Mouse (Mus musculus) liver, postnatal 0 days (tissue): ENCODE measurements around the gene Arhgef17. TPM values are rescaled to one million over a fixed set of nuclear protein-coding genes. Genes with fewer than 3 reads are reported as not detected.
A peak's percentile ranks its signal among the peaks of the same experiment; 100 is the strongest.

Experiments used
- ATAC-seq: fragments of 200-750 bp; cut with Nextera tagmentation; 2 replicates; pipeline ENCODE4 v1.8.0; 2017; ENCODE audit warnings: mild to moderate bottlenecking, moderate library complexity
- DNase-seq: peaks from one replicate; pipeline ENCODE4 v3.0.0-alpha.2; 2016
- H3K27ac ChIP-seq: fragments of 300-500 bp; sonication (generic); 2 replicates; pipeline ENCODE4 v1.5.1; 2014; ENCODE audit warnings: antibody characterized with exemption, moderate library complexity, mild to moderate bottlenecking, low read depth
- H3K27me3 ChIP-seq: fragments of 300-500 bp; sonication (generic); 2 replicates; pipeline ENCODE4 v1.6.1; 2014; ENCODE audit warnings: low read length, control low read depth, mixed read lengths; ENCODE audit not compliant: insufficient read depth
- H3K36me3 ChIP-seq: fragments of 300-500 bp; sonication (generic); replicated peaks from 2 replicates; pipeline ENCODE4 v1.6.1; 2014; ENCODE audit warnings: mild to moderate bottlenecking, control low read depth, low read length, moderate library complexity, mixed read lengths; ENCODE audit not compliant: insufficient read depth
- H3K4me1 ChIP-seq: fragments of 300-500 bp; sonication (generic); 2 replicates; pipeline ENCODE4 v1.6.1; 2014; ENCODE audit warnings: antibody characterized with exemption, mild to moderate bottlenecking, control low read depth; ENCODE audit not compliant: insufficient read depth
- H3K4me2 ChIP-seq: fragments of 300-500 bp; sonication (generic); 2 replicates; pipeline ENCODE4 v1.6.1; 2014; ENCODE audit warnings: low read depth, mild to moderate bottlenecking, low read length, moderate library complexity, mixed read lengths
- H3K4me3 ChIP-seq: fragments of 300-500 bp; sonication (generic); 2 replicates; pipeline ENCODE4 v1.5.1; 2014; ENCODE audit warnings: low read depth, low read length
- H3K9ac ChIP-seq: fragments of 300-500 bp; sonication (generic); replicated peaks from 2 replicates; pipeline ENCODE4 v1.6.1; 2014; ENCODE audit warnings: mild to moderate bottlenecking, moderate library complexity
- H3K9me3 ChIP-seq: fragments of 300-500 bp; sonication (generic); 2 replicates; pipeline ENCODE4 v1.6.1; 2016; ENCODE audit warnings: mild to moderate bottlenecking, control low read depth, low read length, mixed read lengths
- CTCF ChIP-seq: sonication (generic); IDR thresholded peaks from 2 replicates; pipeline ENCODE4 v1.5.1; 2016; ENCODE audit warnings: antibody characterized with exemption, low read depth
- EP300 ChIP-seq: IDR thresholded peaks from 2 replicates; pipeline ENCODE4 v1.6.1; 2016; ENCODE audit warnings: antibody characterized with exemption, low read depth, mild to moderate bottlenecking
- WGBS: fragments of 180-500 bp; shearing (Covaris S2); extraction: QIAGEN DNeasy Blood & Tissue Kit; methylation state at CpG from one replicate; pipeline ENCODE4 v1.1.7; 2014; ENCODE audit not compliant: insufficient replicate concordance; 5-methylcytosine and 5-hydroxymethylcytosine counted together
- polyA plus RNA-seq: library from polyadenylated mRNA; unstranded; fragments of >200 nt; fragmentation: Nextera tagmentation; extraction: Ambion mirVana; gene quantifications from 2 replicates; pipeline ENCODE4 v1.2.1, GENCODE M21; 2015

Arhgef17 gene
- polyA plus RNA-seq, 1 experiment from 2014 or later = 0.35 TPM

GRCm38 (mm10) chr7:100950031-100950430 lies 18.1 kb upstream of the Arhgef17 start:
- H3K4me1 ChIP-seq = peaks cover 18% of the 10 kb centered on the region
- no peak overlapping the region for H3K9ac ChIP-seq
- no peaks in the 10 kb centered on the region for H3K27me3 ChIP-seq
- ATAC-seq (peak; percentile 18), DNase-seq (no peak)
- 31% methylated on average over 5 of the region's 5 CpGs for WGBS
- H3K27ac ChIP-seq = peak overlapping the region; percentile 70
- H3K9me3 ChIP-seq = no peaks in the 10 kb centered on the region
- no peak overlapping the region for H3K4me3 ChIP-seq
- no peak overlapping the region for H3K4me2 ChIP-seq
- no peaks in the 10 kb centered on the region for H3K36me3 ChIP-seq
- TF ChIP-seq CTCF = no peak
- TF ChIP-seq EP300 = no peak

- Histone ChIP-seq H3K9ac (no peak overlapping the region), H3K4me3 (no peak overlapping the region), H3K36me3 (no peaks in the 10 kb centered on the region), H3K4me2 (no peak overlapping the region), H3K27me3 (no peaks in the 10 kb centered on the region), H3K9me3 (no peaks in the 10 kb centered on the region), H3K4me1 (peaks cover 4% of the 10 kb centered on the region; the same call in 1 of the 2 replicates), H3K27ac (no peak overlapping the region)
- ATAC-seq (no peak), DNase-seq (no peak)
- 79% methylated on average over 5 of the region's 5 CpGs for WGBS
- TF ChIP-seq CTCF = no peak
- TF ChIP-seq EP300 = no peak
Measured at GRCm38 (mm10) chr7:100944738-100945137, 12.8 kb upstream of the Arhgef17 start.

- H3K27ac ChIP-seq = peak overlapping the region; percentile 18; the same call in 1 of the 2 replicates
Measured at GRCm38 (mm10) chr7:100944306-100944705, 12.4 kb upstream of the Arhgef17 start.

GRCm38 (mm10) chr7:100942789-100943615 lies 11.1 kb upstream of the Arhgef17 start:
- peak; percentile 74 for DNase-seq
- Histone ChIP-seq H3K4me2 (no peak overlapping the region), H3K9ac (no peak overlapping the region), H3K27me3 (no peaks in the 10 kb centered on the region), H3K27ac (no peak overlapping the region), H3K4me3 (no peak overlapping the region), H3K4me1 (peaks cover 6% of the 10 kb centered on the region), H3K9me3 (no peaks in the 10 kb centered on the region), H3K36me3 (no peaks in the 10 kb centered on the region)
- peak; percentile 75 for ATAC-seq
- TF ChIP-seq EP300 = no peak
- TF ChIP-seq CTCF = peak; percentile 85
- 51% methylated on average over 12 of the region's 12 CpGs for WGBS

More at GRCm38 (mm10) chr7:100944306-100944705, 12.4 kb upstream of the Arhgef17 start:
- peaks cover 4% of the 10 kb centered on the region; the same call in 1 of the 2 replicates for H3K4me1 ChIP-seq
- no peaks in the 10 kb centered on the region for H3K36me3 ChIP-seq
- DNase-seq = no peak
- 50% methylated on average over 2 of the region's 2 CpGs for WGBS
- no peaks in the 10 kb centered on the region for H3K27me3 ChIP-seq
- 0 out of 2 replicates have a peak, but pooled peaks have one; percentile 6 for ATAC-seq
- no peak overlapping the region for H3K9ac ChIP-seq
- H3K4me3 ChIP-seq = no peak overlapping the region
- H3K9me3 ChIP-seq = no peaks in the 10 kb centered on the region
- TF ChIP-seq EP300 = no peak
- TF ChIP-seq CTCF = no peak
- H3K4me2 ChIP-seq = no peak overlapping the region

- Histone ChIP-seq H3K4me2 (no peak overlapping the region), H3K9me3 (no peaks in the 10 kb centered on the region), H3K4me1 (peaks cover 7% of the 10 kb centered on the region), H3K27ac (no peak overlapping the region), H3K9ac (no peak overlapping the region), H3K36me3 (no peaks in the 10 kb centered on the region), H3K27me3 (no peaks in the 10 kb centered on the region), H3K4me3 (no peak overlapping the region)
- no peak for ATAC-seq
- peak; percentile 18 for TF ChIP-seq CTCF
- no peak for TF ChIP-seq EP300
- WGBS = 37% methylated on average over 5 of the region's 5 CpGs
- no peak for DNase-seq
Measured at GRCm38 (mm10) chr7:100941169-100941568, 9.3 kb upstream of the Arhgef17 start.

- Histone ChIP-seq H3K4me1 (peaks cover 3% of the 10 kb centered on the region), H3K4me2 (no peak overlapping the region), H3K27ac (no peak overlapping the region), H3K9ac (no peak overlapping the region), H3K36me3 (no peaks in the 10 kb centered on the region), H3K4me3 (no peak overlapping the region), H3K9me3 (no peaks in the 10 kb centered on the region), H3K27me3 (no peaks in the 10 kb centered on the region)
- ATAC-seq (no peak), DNase-seq (no peak)
- TF ChIP-seq EP300 = no peak
- no peak for TF ChIP-seq CTCF
- WGBS = 88% methylated on average over 16 of the region's 16 CpGs
Measured at GRCm38 (mm10) chr7:100938106-100938505, 6.2 kb upstream of the Arhgef17 start.
